Mouse (Mus musculus) C2C12 (cell line): ENCODE data around the gene Clec16a. TPM values are rescaled to one million over a fixed set of nuclear protein-coding genes. Genes with fewer than 3 reads are reported as not detected.
A peak's percentile ranks its signal among the peaks of the same experiment; 100 is the strongest.

Experiments
- H3K27me3 ChIP-seq: one replicate; pipeline ENCODE4 v1.6.1; 2011; ENCODE audit not compliant: control insufficient read depth, insufficient read depth, insufficient read length
- H3K36me3 ChIP-seq: one replicate; pipeline ENCODE4 v1.6.1; 2011; ENCODE audit not compliant: control insufficient read depth, insufficient read depth
- H3K4me3 ChIP-seq: one replicate; pipeline ENCODE4 v1.5.1; 2011; ENCODE audit warnings: mild to moderate bottlenecking, control low read depth; ENCODE audit not compliant: poor library complexity, insufficient read depth, severe bottlenecking
- H3K79me2 ChIP-seq: one replicate; pipeline ENCODE4 v1.6.1; 2011; ENCODE audit not compliant: control insufficient read depth, insufficient read depth
- H3K79me3 ChIP-seq: one replicate; pipeline ENCODE4 v1.6.1; 2011; ENCODE audit warnings: low read depth, control low read depth
- H3ac ChIP-seq: one replicate; pipeline ENCODE3; 2011; ENCODE audit warnings: low read depth; ENCODE audit not compliant: control insufficient read depth, insufficient read length
- CEBPB ChIP-seq: IDR thresholded peaks from one replicate; pipeline ENCODE4 v1.6.1; 2011; ENCODE audit warnings: low read depth, mild to moderate bottlenecking, control low read depth, moderate library complexity
- CTCF ChIP-seq: IDR thresholded peaks from one replicate; pipeline ENCODE4 v1.5.1; 2011; ENCODE audit not compliant: control insufficient read depth, insufficient read depth, insufficient read length
- FOSL1 ChIP-seq: IDR thresholded peaks from one replicate; pipeline ENCODE4 v1.8.0; 2011; ENCODE audit warnings: mild to moderate bottlenecking, low read length; ENCODE audit not compliant: poor library complexity, insufficient read depth, severe bottlenecking
- MAX ChIP-seq: IDR thresholded peaks from one replicate; pipeline ENCODE4 v1.6.1; 2011; ENCODE audit warnings: mild to moderate bottlenecking, control low read depth
- MYOD1 ChIP-seq: IDR thresholded peaks from one replicate; pipeline ENCODE4 v1.6.1; 2011; ENCODE audit warnings: low read depth; ENCODE audit not compliant: control insufficient read depth, insufficient read length
- MYOG ChIP-seq: IDR thresholded peaks from one replicate; pipeline ENCODE4 v1.6.1; 2011; ENCODE audit not compliant: control insufficient read depth, insufficient read length; ENCODE audit errors: extremely low read depth
- USF1 ChIP-seq: IDR thresholded peaks from one replicate; pipeline ENCODE4 v1.6.1; 2011; ENCODE audit warnings: low read depth, mild to moderate bottlenecking, control low read depth, moderate library complexity
- polyA plus RNA-seq: library from polyadenylated mRNA; unstranded; fragments of >200 nt; fragmentation: generic; extraction: Trizol; gene quantifications from one replicate; pipeline ENCODE4 v1.2.1, GENCODE M21; 2012; ENCODE audit warnings: missing spikeins

Gene Clec16a
- polyA plus RNA-seq, 1 experiment = 10.0 TPM

- peaks cover 13% of the 10 kb centered on the region for H3K79me3 ChIP-seq
- no peak overlapping the region for H3ac ChIP-seq
- H3K36me3 ChIP-seq = no peaks in the 10 kb centered on the region
- H3K79me2 ChIP-seq = peaks cover 25% of the 10 kb centered on the region
- TF ChIP-seq CEBPB = no peak
- TF ChIP-seq USF1 = no peak
- TF ChIP-seq MYOG = no peak
- no peak for TF ChIP-seq FOSL1
- no peak for TF ChIP-seq MAX
- TF ChIP-seq MYOD1 = no peak
- H3K4me3 ChIP-seq = no peak overlapping the region
- no peaks in the 10 kb centered on the region for H3K27me3 ChIP-seq
Measured at GRCm38 (mm10) chr16:10780631-10781120, 235.5 kb downstream of the Clec16a start.

GRCm38 (mm10) chr16:10781862-10782371 lies 236.8 kb downstream of the Clec16a start:
- Histone ChIP-seq H3K79me3 (peaks cover 13% of the 10 kb centered on the region), H3K27me3 (no peaks in the 10 kb centered on the region), H3K36me3 (no peaks in the 10 kb centered on the region), H3K79me2 (peaks cover 25% of the 10 kb centered on the region), H3ac (no peak overlapping the region), H3K4me3 (no peak overlapping the region)
- peak; percentile 71 for TF ChIP-seq FOSL1
- peak; percentile 56 for TF ChIP-seq MYOD1
- no peak for TF ChIP-seq USF1
- TF ChIP-seq CTCF = no peak

- Histone ChIP-seq H3K36me3 (no peaks in the 10 kb centered on the region), H3K27me3 (no peaks in the 10 kb centered on the region), H3K4me3 (peak overlapping the region; percentile 64), H3K79me2 (peaks cover 25% of the 10 kb centered on the region), H3K79me3 (peaks cover 13% of the 10 kb centered on the region), H3ac (peak overlapping the region; percentile 58)
- TF ChIP-seq CTCF = no peak
- TF ChIP-seq MAX = no peak
- TF ChIP-seq USF1 = no peak
- no peak for TF ChIP-seq MYOG
- no peak for TF ChIP-seq FOSL1
- TF ChIP-seq MYOD1 = no peak
- no peak for TF ChIP-seq CEBPB
Measured at GRCm38 (mm10) chr16:10782377-10783151, 237.4 kb downstream of the Clec16a start.

GRCm38 (mm10) chr16:10783152-10783434 lies 238.0 kb downstream of the Clec16a start:
- TF ChIP-seq MYOD1 = no peak
- TF ChIP-seq FOSL1 = no peak
- TF ChIP-seq MYOG = no peak
- TF ChIP-seq CEBPB = no peak
- TF ChIP-seq MAX = no peak
- TF ChIP-seq CTCF = no peak
- TF ChIP-seq USF1 = no peak
- H3K36me3 ChIP-seq = no peaks in the 10 kb centered on the region
- no peaks in the 10 kb centered on the region for H3K27me3 ChIP-seq
- H3K4me3 ChIP-seq = peak overlapping the region; percentile 64
- H3K79me2 ChIP-seq = peaks cover 25% of the 10 kb centered on the region
- peak overlapping the region; percentile 58 for H3ac ChIP-seq
- H3K79me3 ChIP-seq = peaks cover 13% of the 10 kb centered on the region

GRCm38 (mm10) chr16:10783451-10783850 lies 238.3 kb downstream of the Clec16a start:
- Histone ChIP-seq H3K36me3 (no peaks in the 10 kb centered on the region), H3K4me3 (peak overlapping the region; percentile 64), H3K79me3 (peaks cover 13% of the 10 kb centered on the region), H3ac (peak overlapping the region; percentile 58), H3K79me2 (peaks cover 25% of the 10 kb centered on the region), H3K27me3 (no peaks in the 10 kb centered on the region)
- no peak for TF ChIP-seq MAX
- no peak for TF ChIP-seq MYOG
- TF ChIP-seq CEBPB = no peak
- TF ChIP-seq MYOD1 = no peak
- no peak for TF ChIP-seq CTCF
- no peak for TF ChIP-seq FOSL1
- no peak for TF ChIP-seq USF1
